Mouse (Mus musculus) embryonic facial prominence, embryonic 14.5 days (tissue): ENCODE measurements around the gene Cars. TPM values are rescaled to one million over a fixed set of nuclear protein-coding genes. Genes with fewer than 3 reads are reported as not detected.

ENCODE experiments used
- ATAC-seq: fragments of 200-750 bp; cut with Nextera tagmentation; 2 replicates; pipeline ENCODE4 v1.8.0; 2017; ENCODE audit warnings: low read depth, moderate number of reproducible peaks, moderate TSS enrichment
- DNase-seq: peaks from one replicate; pipeline ENCODE4 v3.0.0-alpha.2; 2015; ENCODE audit warnings: low spot score
- H3K27ac ChIP-seq: fragments of 300-500 bp; sonication (generic); replicated peaks from 2 replicates; pipeline ENCODE4 v1.5.1; 2014; ENCODE audit warnings: low read depth, mild to moderate bottlenecking, low read length, moderate library complexity
- H3K27me3 ChIP-seq: fragments of 300-500 bp; sonication (generic); replicated peaks from 2 replicates; pipeline ENCODE4 v1.6.1; 2014; ENCODE audit warnings: low read length; ENCODE audit not compliant: control insufficient read depth, insufficient read depth
- H3K36me3 ChIP-seq: fragments of 300-500 bp; sonication (generic); 2 replicates; pipeline ENCODE4 v1.6.1; 2014; ENCODE audit warnings: low read length, mixed read lengths; ENCODE audit not compliant: control insufficient read depth, insufficient read depth
- H3K4me1 ChIP-seq: fragments of 300-500 bp; sonication (generic); 2 replicates; pipeline ENCODE4 v1.6.1; 2014; ENCODE audit warnings: antibody characterized with exemption, low read length; ENCODE audit not compliant: control insufficient read depth, insufficient read depth
- H3K4me2 ChIP-seq: fragments of 300-500 bp; sonication (generic); 2 replicates; pipeline ENCODE4 v1.6.1; 2014; ENCODE audit warnings: low read depth, mild to moderate bottlenecking, low read length, moderate library complexity, mixed read lengths
- H3K4me3 ChIP-seq: fragments of 300-500 bp; sonication (generic); 2 replicates; pipeline ENCODE4 v1.5.1; 2014; ENCODE audit warnings: low read depth, mild to moderate bottlenecking, low read length
- H3K9ac ChIP-seq: fragments of 300-500 bp; sonication (generic); 2 replicates; pipeline ENCODE4 v1.6.1; 2014; ENCODE audit warnings: low read depth, mild to moderate bottlenecking, low read length, moderate library complexity, mixed read lengths
- H3K9me3 ChIP-seq: fragments of 300-500 bp; sonication (generic); 2 replicates; pipeline ENCODE4 v1.6.1; 2016; ENCODE audit warnings: low read length; ENCODE audit not compliant: control insufficient read depth
- WGBS: fragments of 180-500 bp; shearing (Covaris S2); extraction: QIAGEN DNeasy Blood & Tissue Kit; methylation state at CpG from one replicate; pipeline ENCODE4 v1.1.7; 2014; 5-methylcytosine and 5-hydroxymethylcytosine counted together
- microRNA-seq: library from miRNA; unstranded; fragments of <30 nt; microRNA quantifications from one replicate; pipeline ENCODE4, GENCODE M21; 2016; ENCODE audit warnings: borderline number of aligned reads
- polyA plus RNA-seq: library from polyadenylated mRNA; unstranded; fragments of >200 nt; fragmentation: Nextera tagmentation; extraction: Ambion mirVana; gene quantifications from 2 replicates; pipeline ENCODE4 v1.2.1, GENCODE M21; 2014

Cars gene
- polyA plus RNA-seq, 1 experiment from 2014 or later, result 52.2 TPM

DNA sequence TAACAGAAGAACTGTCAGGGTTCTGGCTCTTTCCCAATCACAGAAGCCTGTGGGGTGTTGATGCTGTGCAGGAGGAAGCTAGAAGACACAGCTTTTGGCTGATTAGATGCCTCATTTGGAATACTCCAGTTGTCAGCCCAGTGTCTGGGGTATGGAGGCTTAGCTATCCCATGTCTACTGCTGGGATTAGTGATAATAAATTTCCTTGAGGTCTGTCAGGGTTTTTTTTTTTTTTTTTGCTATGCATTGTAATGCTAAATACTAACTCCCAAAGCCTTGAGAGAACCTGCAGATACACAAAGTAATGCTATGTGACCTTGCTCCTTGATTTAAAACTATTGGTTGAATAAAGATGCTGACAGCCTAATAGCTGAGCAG, 88.6 kb downstream of the Cars start:
- H3K4me3 ChIP-seq, result no peak overlapping the region
- DNase-seq (no peak), ATAC-seq (no peak)
- H3K9me3 ChIP-seq, result no peaks in the 10 kb centered on the region
- H3K4me1 ChIP-seq, result no peaks in the 10 kb centered on the region
- no peak overlapping the region for H3K27ac ChIP-seq
- peaks cover 34% of the 10 kb centered on the region for H3K36me3 ChIP-seq
- no peaks in the 10 kb centered on the region for H3K27me3 ChIP-seq
- H3K9ac ChIP-seq, result no peak overlapping the region
- no peak overlapping the region for H3K4me2 ChIP-seq

DNA sequence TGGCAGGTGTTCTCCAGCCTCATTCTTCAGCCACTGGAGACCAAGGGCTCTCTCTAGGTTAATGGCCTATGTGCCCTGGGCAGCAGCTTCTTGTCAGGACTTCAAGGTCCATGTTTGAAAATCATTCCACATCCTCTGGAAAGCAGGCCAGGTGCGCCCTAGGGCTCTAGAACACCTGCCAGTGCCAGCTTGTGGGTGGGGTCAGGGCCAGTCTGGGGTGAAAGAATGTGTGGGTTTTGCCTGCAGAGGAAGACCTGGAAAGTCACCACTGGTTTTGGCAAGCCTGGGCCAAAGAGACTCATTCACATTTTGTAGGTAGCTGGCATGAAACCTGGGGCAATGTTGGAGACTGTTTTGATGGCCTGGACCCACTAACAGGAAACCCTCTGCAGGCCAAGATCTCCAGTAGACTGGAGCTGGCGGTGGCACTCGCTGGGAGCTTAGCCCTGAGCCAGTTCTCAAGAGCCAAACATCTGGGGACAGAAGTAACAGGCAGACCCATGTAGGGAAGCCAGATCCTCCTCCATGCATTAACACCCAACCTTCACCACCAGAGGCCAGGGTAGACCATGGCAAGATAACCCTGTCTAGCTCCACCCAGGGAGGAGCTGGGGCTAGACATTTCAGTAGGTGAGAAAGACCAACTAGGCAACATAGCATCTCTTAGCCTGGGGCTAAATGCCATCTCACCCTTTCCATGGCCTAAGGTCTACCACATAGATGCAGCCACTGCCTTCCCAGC, 89.1 kb downstream of the Cars start:
- 94% methylated on average over 3 of the region's 3 CpGs for WGBS
- Histone ChIP-seq H3K27me3 (no peaks in the 10 kb centered on the region), H3K9ac (no peak overlapping the region), H3K36me3 (peaks cover 28% of the 10 kb centered on the region), H3K4me3 (no peak overlapping the region), H3K27ac (no peak overlapping the region), H3K4me1 (no peaks in the 10 kb centered on the region), H3K9me3 (no peaks in the 10 kb centered on the region), H3K4me2 (no peak overlapping the region)
- ATAC-seq (no peak), DNase-seq (no peak)

DNA sequence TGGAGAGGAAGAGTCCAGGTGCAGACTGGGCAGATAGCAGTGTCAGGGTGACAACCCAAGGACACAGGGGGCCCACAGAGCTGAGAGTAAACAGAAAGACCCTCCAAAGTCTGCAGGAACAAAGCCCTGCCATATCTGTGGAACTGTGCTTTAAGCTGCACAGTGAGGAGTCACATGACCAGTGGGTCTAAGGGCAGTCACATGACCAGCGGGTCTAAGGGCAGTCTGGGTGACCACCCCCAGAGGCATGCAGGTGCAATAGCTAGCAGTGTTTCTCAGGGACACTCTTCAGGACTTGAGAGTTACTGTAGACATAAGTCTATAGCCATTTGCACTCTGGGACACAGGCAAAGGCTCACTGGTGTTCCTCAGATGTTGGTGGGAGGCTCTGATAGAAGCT, 90.3 kb downstream of the Cars start:
- DNase-seq, result no peak
- Histone ChIP-seq H3K27me3 (no peaks in the 10 kb centered on the region), H3K9me3 (no peaks in the 10 kb centered on the region), H3K27ac (no peak overlapping the region), H3K4me2 (no peak overlapping the region), H3K36me3 (peaks cover 16% of the 10 kb centered on the region), H3K4me1 (no peaks in the 10 kb centered on the region), H3K9ac (no peak overlapping the region), H3K4me3 (no peak overlapping the region)
- WGBS, result 75% methylated on average over 1 of the region's 1 CpGs
- ATAC-seq, result no peak

Small RNA genes lying within 50 kb of the gene (microRNA-seq; reads per million reads assigned to microRNA genes)
- gene Mir7064, result not detected

Other genes with a start within 250 kb of the Cars start
- 2,410 and 2,543 TPM in 2 replicates for gene Cdkn1c, start 139.0 kb downstream of the Cars start, polyA plus RNA-seq
- gene Slc22a18, start 126.4 kb downstream of the Cars start, polyA plus RNA-seq, result 2.5 and 2.8 TPM in 2 replicates
- gene Phlda2, start 96.9 kb downstream of the Cars start, polyA plus RNA-seq, result 6.3 and 8.0 TPM in 2 replicates
- gene Nap1l4, start 51.0 kb downstream of the Cars start, polyA plus RNA-seq, result 107 and 113 TPM in 2 replicates
- 0.53 and 0.63 TPM in 2 replicates for gene Tnfrsf26, start 28.6 kb upstream of the Cars start, polyA plus RNA-seq
- gene Tnfrsf22, start 49.6 kb upstream of the Cars start, polyA plus RNA-seq, result 9.1 and 11.0 TPM in 2 replicates
- 5.3 and 7.0 TPM in 2 replicates for gene Tnfrsf23, start 85.8 kb upstream of the Cars start, polyA plus RNA-seq
- gene Osbpl5, start 156.9 kb upstream of the Cars start, polyA plus RNA-seq, result 47.5 and 47.7 TPM in 2 replicates
- not detected in 2 replicates for gene Mrgprg, start 166.9 kb upstream of the Cars start, polyA plus RNA-seq
- 2.1 and 2.4 TPM in 2 replicates for gene Mrgpre, start 184.4 kb upstream of the Cars start, polyA plus RNA-seq
- 4.6 and 6.8 TPM in 2 replicates for gene Nadsyn1, start 222.8 kb upstream of the Cars start, polyA plus RNA-seq
- 43.5 and 45.1 TPM in 2 replicates for gene Dhcr7, start 223.1 kb upstream of the Cars start, polyA plus RNA-seq